Mouse (Mus musculus) myocyte (in vitro differentiated cells): ENCODE measurements around the gene Trappc10.

ENCODE experiments used
- CEBPB ChIP-seq: IDR thresholded peaks from 2 replicates; pipeline ENCODE4 v1.6.1; 2011; ENCODE audit warnings: mild to moderate bottlenecking, moderate library complexity; ENCODE audit not compliant: poor library complexity, insufficient read depth, severe bottlenecking
- E2F4 ChIP-seq: IDR thresholded peaks from one replicate; pipeline ENCODE4 v1.6.1; 2011; ENCODE audit warnings: mild to moderate bottlenecking, control low read depth, moderate library complexity; ENCODE audit not compliant: insufficient read depth
- MAX ChIP-seq: IDR thresholded peaks from one replicate; pipeline ENCODE4 v1.6.1; 2011; ENCODE audit warnings: low read depth, mild to moderate bottlenecking, control low read depth
- MYOG ChIP-seq, 3 experiments: IDR thresholded peaks; one replicate each; pipeline ENCODE4 v1.6.1; 2011; ENCODE audit warnings: control low read depth in 2 of 3, low read depth in 2 of 3, mild to moderate bottlenecking in 2 of 3; ENCODE audit not compliant: insufficient read length in 2 of 3, control insufficient read depth in 1 of 3, insufficient read depth in 1 of 3
- POLR2A ChIP-seq: IDR thresholded peaks from one replicate; pipeline ENCODE4 v1.6.1; 2011; ENCODE audit warnings: low read depth, mild to moderate bottlenecking, control low read depth, moderate library complexity; ENCODE audit not compliant: insufficient read length
- POLR2AphosphoS2 ChIP-seq: IDR thresholded peaks from one replicate; pipeline ENCODE4 v1.6.1; 2011; ENCODE audit warnings: low read depth, control low read depth; ENCODE audit not compliant: insufficient read length
- REST ChIP-seq: IDR thresholded peaks from one replicate; pipeline ENCODE4 v1.6.1; 2011; ENCODE audit warnings: mild to moderate bottlenecking, control low read depth, moderate library complexity; ENCODE audit not compliant: insufficient read depth, insufficient read length
- TCF12 ChIP-seq: IDR thresholded peaks from one replicate; pipeline ENCODE4 v1.6.1; 2011; ENCODE audit warnings: mild to moderate bottlenecking, control low read depth; ENCODE audit not compliant: poor library complexity, insufficient read depth, severe bottlenecking
- TCF3 ChIP-seq: IDR thresholded peaks from one replicate; pipeline ENCODE4 v1.6.1; 2011; ENCODE audit warnings: low read depth, control low read depth; ENCODE audit not compliant: insufficient read length
- USF1 ChIP-seq: IDR thresholded peaks from one replicate; pipeline ENCODE4 v1.6.1; 2011; ENCODE audit warnings: low read depth, mild to moderate bottlenecking, control low read depth, moderate library complexity

GRCm38 (mm10) chr10:78236885-78237629, 7.4 kb downstream of the Trappc10 start:
- TF ChIP-seq POLR2A (no peak), MAX (no peak), USF1 (no peak), E2F4 (no peak), POLR2AphosphoS2 (no peak), TCF12 (no peak), TCF3 (no peak), REST (no peak), CEBPB (no peak), MYOG (IDR thresholded peaks at IDR 0.05; ENCODE audit: control insufficient read depth in 1 of 3, insufficient read depth in 1 of 3, insufficient read length in 2 of 3, low read depth in 2 of 3) (no peak)
